Mouse (Mus musculus) frontal cortex, postnatal 14 days (tissue): ENCODE data around the gene Marc2.

Experiments
- DNase-seq, 2 experiments: peaks; one replicate each; pipeline ENCODE4 v3.0.0; 2022; ENCODE audit warnings: low spot score in 2 of 2

The Marc2 gene

GRCm38 (mm10) chr1:184846092-184846750 is at the start of gene Marc2:
Gene Marc2 (minus strand): TSS chr1:184846451.
- no peak for DNase-seq

GRCm38 (mm10) chr1:184891998-184892397 is 45.7 kb upstream of the Marc2 start:
- DNase-seq = no peak

- no peak for DNase-seq
Measured at GRCm38 (mm10) chr1:184889454-184889853, 43.2 kb upstream of the Marc2 start.

- DNase-seq = no peak
Measured at GRCm38 (mm10) chr1:184886160-184886559, 39.9 kb upstream of the Marc2 start.

GRCm38 (mm10) chr1:184882281-184883268 is 36.3 kb upstream of the Marc2 start, which contains the start of gene C130074G19Rik:
Gene C130074G19Rik (minus strand): TSS chr1:184883218.
- no peak for DNase-seq

- no peak for DNase-seq
Measured at GRCm38 (mm10) chr1:184881861-184882260, 35.6 kb upstream of the Marc2 start.

- DNase-seq = no peak
Measured at GRCm38 (mm10) chr1:184881211-184881610, 35.0 kb upstream of the Marc2 start.

GRCm38 (mm10) chr1:184878860-184879259 is 32.6 kb upstream of the Marc2 start:
- no peak for DNase-seq

- no peak for DNase-seq
Measured at GRCm38 (mm10) chr1:184877306-184877705, 31.1 kb upstream of the Marc2 start.

- no peak for DNase-seq
Measured at GRCm38 (mm10) chr1:184873910-184874309, 27.7 kb upstream of the Marc2 start.

- DNase-seq = no peak
Measured at GRCm38 (mm10) chr1:184872069-184872819, 26.0 kb upstream of the Marc2 start.

GRCm38 (mm10) chr1:184871506-184871905 is 25.3 kb upstream of the Marc2 start:
- no peak for DNase-seq

GRCm38 (mm10) chr1:184870646-184871385 is 24.6 kb upstream of the Marc2 start:
- no peak for DNase-seq

- DNase-seq = no peak
Measured at GRCm38 (mm10) chr1:184869939-184870565, 23.8 kb upstream of the Marc2 start.

GRCm38 (mm10) chr1:184867640-184868120 is 21.4 kb upstream of the Marc2 start:
- no peak for DNase-seq

GRCm38 (mm10) chr1:184864381-184864801 is 18.1 kb upstream of the Marc2 start:
- no peak for DNase-seq

- no peak for DNase-seq
Measured at GRCm38 (mm10) chr1:184862636-184863035, 16.4 kb upstream of the Marc2 start.

- no peak for DNase-seq
Measured at GRCm38 (mm10) chr1:184861551-184861950, 15.3 kb upstream of the Marc2 start.

- no peak for DNase-seq
Measured at GRCm38 (mm10) chr1:184860276-184860675, 14.0 kb upstream of the Marc2 start.

- no peak for DNase-seq
Measured at GRCm38 (mm10) chr1:184858253-184858652, 12.0 kb upstream of the Marc2 start.

GRCm38 (mm10) chr1:184857216-184857615 is 11.0 kb upstream of the Marc2 start:
- no peak for DNase-seq
